ENCODE assay signal across 13 mouse cellular contexts in genomic region chr11:117259178-117259960, GRCm38 (mm10). TPM values are rescaled to one million over a fixed set of nuclear protein-coding genes. Genes with fewer than 3 reads are reported as not detected.
DNase-seq lines count a peak whose midpoint lies in the region; ATAC-seq lines count a peak whose summit lies in the region.
"Had no signal": no experiment of that assay in that cellular context is flagged by ENCODE, and none has a peak within 500 bp of the region (broad histone marks: within the 10 kb centered on the region; RNA-seq: fewer than 3 reads in every experiment).

No protein-coding gene starts in this region.

- ATAC-seq in midbrain, embryonic 13.5 days, result no peak
- ATAC-seq: liver, postnatal 0 days had no signal

- H3K4me3 ChIP-seq in midbrain, embryonic 13.5 days (replicated peaks), result no peak overlapping the region
- H3K4me3 ChIP-seq: hindbrain, embryonic 13.5 days had no signal

- H3K27ac ChIP-seq in midbrain, embryonic 13.5 days, result no peak overlapping the region
- H3K27ac ChIP-seq: hindbrain, embryonic 13.5 days had no signal

- peak; percentile 22 for DNase-seq in heart, adult 8-10 months (ENCODE audit: low spot score)
- no peak for DNase-seq in heart, postnatal 25 days (ENCODE audit: low spot score)
- DNase-seq in testis, postnatal 14 days (ENCODE audit: low spot score), result peak; percentile 51
- no peak for DNase-seq in testis, postnatal 10 days (ENCODE audit: low spot score)
- DNase-seq in brain, adult 2 months (ENCODE audit: low read depth, low spot score), result peak; percentile 60
- peak; percentile 69 for DNase-seq in skeletal muscle tissue, adult 2 months (ENCODE audit: low read depth, low spot score)
- DNase-seq in layer of hippocampus, adult 9-11 months, result no peak
- DNase-seq: cerebellum, postnatal 10 days; kidney, adult 9 months; liver, postnatal 0 days; retina, postnatal 1 day had no signal

- H3K4me2 ChIP-seq in midbrain, embryonic 13.5 days (replicated peaks), result no peak overlapping the region
- H3K4me2 ChIP-seq: hindbrain, embryonic 13.5 days had no signal

- H3K27me3 ChIP-seq in midbrain, embryonic 13.5 days, result 0 out of 2 replicates have a peak, but pooled peaks cover 2% of the 10 kb centered on the region
- H3K27me3 ChIP-seq: hindbrain, embryonic 13.5 days had no signal

- H3K9ac ChIP-seq in midbrain, embryonic 13.5 days (replicated peaks), result no peak overlapping the region
- H3K9ac ChIP-seq: hindbrain, embryonic 13.5 days; liver, postnatal 0 days had no signal

- no peaks in the 10 kb centered on the region for H3K36me3 ChIP-seq in midbrain, embryonic 13.5 days
- H3K36me3 ChIP-seq: hindbrain, embryonic 13.5 days had no signal

- WGBS in midbrain, embryonic 13.5 days, result 88% methylated on average over 9 of the region's 9 CpGs

- intact Hi-C loops in heart, postnatal 25 days (cut with DNase I), result no loop called here

- H3K9me3 ChIP-seq in midbrain, embryonic 13.5 days, result no peaks in the 10 kb centered on the region
- H3K9me3 ChIP-seq: hindbrain, embryonic 13.5 days had no signal

- peaks cover 18% of the 10 kb centered on the region for H3K4me1 ChIP-seq in midbrain, embryonic 13.5 days (replicated peaks)

RNA-seq across cellular contexts. Expression of gene Sept9, which starts 59.9 kb away (rescaled TPM):
- total RNA-seq in heart, adult 8-10 months (2022), result 10 to 100 TPM; 26.5 to 38.8 (median 31.0) TPM
- 10 to 100 TPM; 32.2 to 35.2 TPM for total RNA-seq in heart, postnatal 25 days (2021)
- 121 and 125 TPM in 2 replicates for polyA plus RNA-seq in midbrain, embryonic 13.5 days (2015; fragmentation: Nextera tagmentation; extraction: Ambion mirVana)

Comparison
In these comparisons a context has a peak if more than half of its experiments do, and no peak if none do; other contexts are left out.
1. DNase-seq: peak in heart, adult 8-10 months (single experiment), testis, postnatal 14 days (single experiment), brain, adult 2 months (single experiment) and skeletal muscle tissue, adult 2 months (single experiment); none in heart, postnatal 25 days (single experiment), testis, postnatal 10 days (single experiment) and layer of hippocampus, adult 9-11 months (single experiment).